Mouse (Mus musculus) T-helper 17 cell (primary cell): ENCODE data around the gene Ddn.

ENCODE experiments used
- in situ Hi-C, 2 experiments: fragments of 300-600 bp; cut with MboI, MseI; formaldehyde crosslinking; loops; 1 replicate in 1 of 2; 2 replicates in 1 of 2; pipeline ENCODE4 v1.15.1; 2025; ENCODE audit warnings: high pct_unique_total_duplicates in 2 of 2

Gene Ddn

DNA sequence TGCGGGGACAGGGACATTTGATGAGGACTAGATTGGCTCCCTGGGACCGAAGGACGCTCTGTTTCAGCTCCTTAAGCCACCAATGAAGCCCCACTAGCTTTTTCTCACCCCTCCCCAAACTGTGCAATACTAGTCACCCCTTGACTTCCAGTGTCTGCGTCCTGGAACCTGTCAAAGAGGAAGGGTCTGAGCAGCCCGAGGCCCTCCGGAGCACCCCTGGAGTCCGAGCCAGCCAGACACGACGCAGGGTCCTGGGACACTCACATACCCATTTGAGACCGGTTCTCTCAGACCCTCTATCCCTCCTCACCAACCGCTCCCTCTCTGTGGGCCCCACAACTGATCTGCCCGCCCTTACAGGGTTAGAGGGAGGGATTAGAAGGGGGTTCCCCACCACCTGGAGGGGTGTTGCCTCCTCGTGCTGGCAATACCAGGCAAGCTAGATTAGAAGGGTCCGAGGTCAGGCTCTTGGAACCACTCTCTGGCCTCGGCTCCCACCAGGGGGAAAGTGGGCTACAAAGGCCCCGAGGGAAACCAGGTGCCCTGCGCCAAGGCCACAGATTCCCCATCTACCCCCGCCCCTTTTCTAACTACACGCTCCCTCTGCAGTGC lies 32.2 kb downstream of the Ddn start:
- in situ Hi-C loops = loop anchor here in 1 of 2 experiments (5.0 kb wide), 1 partner anchor 65 kb away; no protein-coding TSS in a partner anchor

DNA sequence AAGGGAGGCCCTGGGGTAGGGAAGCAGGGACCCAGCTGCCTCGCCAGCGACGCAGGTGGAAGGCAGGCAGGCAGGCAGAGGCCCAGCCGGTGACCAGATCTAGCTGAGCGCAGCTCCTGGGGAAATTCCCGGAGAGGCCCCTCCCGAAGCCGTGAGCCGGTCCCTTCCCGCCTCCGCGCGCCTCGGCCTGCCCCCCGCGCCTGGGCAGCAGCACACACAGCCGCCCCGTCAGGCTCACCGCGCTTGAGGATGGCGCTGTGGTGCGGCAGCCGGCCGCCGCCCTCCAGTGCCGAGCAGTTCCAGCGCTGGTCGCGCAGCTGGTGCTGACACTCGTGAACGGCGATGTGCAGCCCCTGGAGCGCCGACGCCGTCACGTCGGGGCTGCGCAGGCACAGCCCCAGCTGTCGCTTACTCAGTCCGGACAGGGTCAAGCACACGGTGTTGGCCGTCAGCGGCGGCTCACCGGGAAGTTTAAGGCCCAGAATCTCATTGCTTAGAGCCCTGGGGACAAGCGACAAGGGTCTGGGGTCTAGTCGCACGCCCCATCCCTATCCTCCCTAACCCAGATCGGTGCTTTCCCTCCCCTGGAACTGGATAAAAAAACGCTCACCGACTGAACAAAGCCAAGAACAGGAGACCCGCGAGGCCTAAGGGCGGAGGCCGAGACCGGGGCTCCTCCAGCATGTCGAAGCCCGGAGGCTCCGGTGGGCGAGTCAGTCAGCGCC lies 32.8 kb downstream of the Ddn start:
- in situ Hi-C loops = loop anchor here in 1 of 2 experiments (5.0 kb wide), 1 partner anchor 64 kb away; no protein-coding TSS in a partner anchor

DNA sequence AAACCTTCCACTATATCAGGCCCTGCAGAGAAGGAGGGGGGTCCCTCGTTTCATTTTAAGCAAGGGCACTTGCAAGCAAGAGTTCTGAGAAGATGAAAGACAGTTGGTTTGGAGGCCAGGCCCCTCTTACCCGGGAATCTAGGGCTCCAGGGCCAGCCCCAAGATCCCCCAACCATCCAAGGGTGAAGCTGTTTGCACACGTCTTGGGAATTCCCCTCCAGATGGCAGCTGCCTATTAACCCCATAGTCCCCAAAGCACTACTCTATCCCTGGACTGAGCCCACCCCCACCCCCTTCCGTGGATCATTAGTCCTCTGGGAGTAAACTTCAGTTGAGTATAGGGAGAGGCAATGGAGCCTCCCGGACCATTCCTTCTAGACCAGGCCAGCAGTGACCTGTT lies 33.8 kb downstream of the Ddn start:
- in situ Hi-C loops = loop anchor here in 1 of 2 experiments (5.0 kb wide), 1 partner anchor 63 kb away; no protein-coding TSS in a partner anchor

DNA sequence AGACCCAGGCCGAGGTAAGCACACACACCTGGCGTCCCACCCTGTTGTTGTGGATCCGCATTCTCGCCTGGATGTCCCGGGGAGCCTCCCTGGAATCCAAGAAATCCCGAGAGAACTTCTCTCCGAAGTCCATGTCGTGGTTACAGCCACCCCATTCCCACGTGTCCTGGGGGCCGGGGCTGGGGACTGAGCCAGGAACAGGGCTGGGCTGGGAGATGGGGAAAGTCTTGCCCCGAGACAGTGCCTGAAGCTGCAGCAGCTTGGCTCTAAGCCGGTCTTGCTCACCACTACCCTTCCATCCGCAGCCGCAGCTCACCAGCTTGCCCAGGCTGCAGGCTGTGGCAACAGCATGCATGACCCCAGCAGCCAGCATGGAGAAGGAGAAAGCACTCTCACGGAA lies 35.2 kb downstream of the Ddn start:
- in situ Hi-C loops = no loop called here

DNA sequence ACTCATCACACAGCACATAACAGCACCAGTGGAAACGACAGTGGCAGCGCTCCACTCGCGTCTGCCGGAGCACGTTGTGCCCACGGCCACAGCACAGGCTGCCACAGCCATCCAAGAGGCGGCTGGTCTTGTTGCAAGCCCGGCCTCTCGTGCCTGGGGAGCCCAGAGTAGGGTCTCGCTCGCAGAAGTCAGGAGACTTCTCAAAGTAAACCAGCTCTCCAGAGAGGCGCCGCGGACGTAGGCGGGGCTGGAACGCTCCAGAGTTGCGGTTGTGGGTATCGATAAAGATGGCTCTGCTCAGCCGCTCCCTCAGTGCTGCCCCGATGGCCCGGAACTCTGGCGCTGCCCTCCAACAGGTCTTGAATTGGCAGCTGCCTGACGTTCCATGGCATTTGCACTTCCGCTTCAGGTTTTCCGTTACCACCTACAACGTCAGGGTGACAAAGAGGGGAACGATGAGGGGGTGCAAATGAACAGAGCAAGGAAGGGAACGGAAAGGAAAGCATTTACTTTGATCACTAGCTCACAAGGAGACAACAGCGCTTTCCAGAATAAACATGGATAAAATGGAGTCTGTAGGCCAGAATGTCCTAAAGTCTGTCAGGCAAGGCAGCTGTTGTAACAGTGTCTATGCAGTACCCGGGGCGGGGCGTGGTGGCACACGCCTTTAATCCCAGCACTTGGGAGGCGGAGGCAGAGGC lies 36.6 kb downstream of the Ddn start:
- in situ Hi-C loops = no loop called here

DNA sequence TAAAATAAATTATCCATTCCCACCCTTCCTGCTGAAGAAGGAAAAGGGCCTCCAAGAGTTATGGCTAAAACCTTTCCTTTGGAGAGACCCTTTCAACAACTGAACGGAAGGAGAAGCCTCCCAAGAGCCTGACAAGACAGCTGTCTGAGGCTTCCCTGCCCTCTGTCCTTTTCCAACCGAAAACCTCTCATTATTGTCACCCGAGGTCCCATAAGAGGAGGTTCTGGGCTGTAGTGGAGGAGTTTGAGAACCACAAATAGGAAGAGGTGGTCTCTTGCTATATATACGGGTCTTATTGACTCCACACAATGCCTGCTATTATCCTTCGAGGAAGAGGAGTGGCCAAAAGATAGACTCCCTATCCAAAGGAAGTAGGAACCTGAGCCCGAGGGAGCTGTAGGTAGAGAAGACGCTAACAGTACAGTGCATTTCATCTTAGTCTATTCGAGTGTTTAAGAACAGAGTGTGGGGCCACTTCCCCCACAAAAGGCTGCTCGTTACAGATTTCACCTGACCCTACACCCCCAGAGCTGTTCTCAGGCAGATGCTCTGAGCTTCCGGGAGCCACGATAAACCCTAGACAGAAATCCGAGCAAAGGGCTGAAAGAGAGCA lies 37.4 kb downstream of the Ddn start:
- in situ Hi-C loops = no loop called here

DNA sequence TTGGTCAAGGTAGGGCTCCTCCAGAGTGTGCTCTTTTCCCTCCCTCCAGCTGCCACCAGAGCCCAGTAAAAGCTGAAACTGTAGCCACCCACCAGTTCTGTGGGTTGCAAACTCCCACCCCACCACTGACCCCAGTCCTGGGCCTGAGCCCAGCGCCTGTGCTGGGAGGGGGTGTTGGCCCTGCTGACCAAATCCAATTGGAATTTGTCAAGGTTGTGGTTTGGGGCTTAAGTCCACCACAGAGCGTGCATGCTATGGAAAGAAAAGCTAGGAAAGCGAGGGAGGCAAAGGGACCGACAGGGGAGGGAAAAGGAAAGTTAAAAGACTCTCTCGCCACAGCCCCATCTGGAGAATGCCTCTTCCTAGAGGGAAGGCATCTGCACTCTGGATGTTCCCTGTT lies 41.0 kb downstream of the Ddn start:
- in situ Hi-C loops = no loop called here

DNA sequence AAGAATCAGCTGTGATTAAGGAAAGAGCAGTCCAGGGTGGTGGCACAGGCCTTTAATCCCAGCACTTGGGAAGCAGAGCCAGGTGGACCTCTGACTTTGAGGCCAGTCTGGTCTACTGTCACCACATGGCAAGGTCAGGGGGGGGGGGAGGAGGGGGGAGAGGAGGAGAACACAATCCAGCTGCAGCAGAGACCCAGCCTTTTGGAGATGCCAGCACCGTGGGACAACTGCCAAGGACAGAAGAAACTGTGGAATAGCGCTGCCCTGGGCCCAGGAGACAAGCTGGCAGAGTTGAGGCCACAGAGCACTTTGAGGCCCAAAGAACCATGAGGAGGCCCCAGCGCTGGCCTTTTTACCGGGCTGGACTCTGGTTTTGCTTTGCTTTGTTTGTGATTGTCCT lies 43.4 kb downstream of the Ddn start:
- in situ Hi-C loops = no loop called here

DNA sequence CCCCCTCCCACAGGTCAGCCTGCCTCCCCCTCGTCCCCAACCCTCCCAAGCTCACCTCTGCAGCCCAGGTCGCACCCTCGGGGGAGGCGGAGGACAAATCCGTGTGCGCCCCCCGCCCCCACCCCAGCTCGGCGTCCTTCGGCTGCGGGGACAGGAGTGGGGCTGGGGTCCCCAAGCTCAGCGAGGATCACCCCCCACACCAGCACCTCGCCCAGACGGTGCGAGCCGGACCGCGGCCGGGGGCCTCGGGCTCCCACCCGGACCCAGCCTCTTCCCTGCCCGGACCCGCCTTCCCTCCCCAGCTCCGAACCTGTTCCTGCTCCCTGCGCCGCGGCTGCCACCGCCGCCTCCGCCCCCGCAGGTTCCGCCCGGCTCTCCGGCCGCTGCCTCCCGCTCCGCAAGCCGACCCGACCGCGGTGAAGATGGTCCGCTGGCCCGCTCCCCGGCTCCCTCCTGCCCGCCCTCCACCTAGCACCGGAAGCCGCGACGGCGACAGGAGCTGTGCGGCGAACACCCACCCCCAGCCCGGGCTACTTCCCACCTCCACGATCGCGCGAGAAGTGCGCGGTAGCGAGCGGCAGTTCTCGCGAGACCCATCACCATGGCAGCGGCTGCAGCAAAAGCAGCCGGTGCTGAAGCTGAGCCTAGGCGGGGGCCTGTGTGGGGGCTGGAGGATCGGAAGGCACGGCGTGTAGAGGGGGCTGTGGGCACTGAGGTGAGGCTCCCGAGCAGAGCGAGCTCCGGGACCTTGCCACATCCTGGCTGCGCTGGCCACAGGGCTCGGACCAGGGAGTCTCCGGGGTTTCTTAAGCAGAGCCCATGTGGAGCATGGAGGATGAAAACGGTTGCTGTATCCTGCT lies 46.4 kb downstream of the Ddn start, which contains the start of gene Arf3:
Arf3 (minus strand) TSS at position 545 of the 860 bp plus-strand sequence.
- in situ Hi-C loops = no loop called here

DNA sequence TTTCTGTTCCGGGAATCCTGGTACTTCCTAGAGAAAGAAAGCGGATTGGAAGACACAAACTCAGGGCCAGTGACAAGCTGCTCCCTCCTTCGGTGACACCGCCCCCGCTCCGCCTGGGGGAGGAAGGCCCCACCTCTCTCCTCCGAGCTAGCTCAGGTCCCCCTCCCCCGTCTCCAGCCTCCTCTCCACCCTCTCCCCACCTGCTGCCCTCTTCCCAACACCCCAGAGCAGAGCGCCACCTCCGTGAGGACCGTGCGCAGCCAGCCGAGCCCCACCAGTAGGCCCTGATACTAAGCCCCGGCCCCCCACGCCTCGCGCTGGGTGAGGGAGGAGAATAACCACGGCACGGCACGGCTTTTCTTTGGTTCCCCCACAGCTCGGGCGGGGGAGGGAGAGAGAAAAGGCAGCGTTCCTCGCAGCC lies 47.1 kb downstream of the Ddn start:
- in situ Hi-C loops = no loop called here

DNA sequence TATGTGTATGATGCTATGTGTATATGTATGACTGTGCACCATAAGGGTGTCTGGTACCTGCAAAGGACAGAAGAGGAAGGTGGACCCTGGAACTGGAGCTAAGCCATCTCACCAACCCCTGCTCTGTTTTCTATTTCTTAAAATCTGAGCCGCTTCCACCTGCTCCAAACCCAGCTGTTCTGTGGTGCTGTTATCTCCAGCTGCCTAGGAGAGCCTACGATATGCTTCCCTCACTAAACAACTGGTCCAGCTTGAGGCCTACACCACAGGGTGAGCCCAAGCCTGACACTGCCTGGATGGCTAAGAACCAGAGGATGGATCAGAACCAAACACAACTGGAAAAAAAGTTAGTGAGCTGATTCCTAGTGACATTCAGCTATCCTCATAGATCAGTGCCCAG lies 55.2 kb downstream of the Ddn start:
- in situ Hi-C loops = no loop called here
